Mouse (Mus musculus): ENCODE data around the gene Rasgef1b.

GRCm38 (mm10) chr5:99274119-99274563 lies 454.7 kb downstream of the Rasgef1b start:
- TF ChIP-seq POLR2A (IDR thresholded peaks at IDR 0.05; ENCODE audit: extremely low read depth, insufficient read depth, low read length) (no peak), CTCF (IDR thresholded peaks at IDR 0.05; ENCODE audit: extremely low read depth, insufficient read depth, low read length) (no peak)

Data from cortical plate, adult 2 months (tissue).